Mouse (Mus musculus): ENCODE measurements around the gene Padi6.

DNA sequence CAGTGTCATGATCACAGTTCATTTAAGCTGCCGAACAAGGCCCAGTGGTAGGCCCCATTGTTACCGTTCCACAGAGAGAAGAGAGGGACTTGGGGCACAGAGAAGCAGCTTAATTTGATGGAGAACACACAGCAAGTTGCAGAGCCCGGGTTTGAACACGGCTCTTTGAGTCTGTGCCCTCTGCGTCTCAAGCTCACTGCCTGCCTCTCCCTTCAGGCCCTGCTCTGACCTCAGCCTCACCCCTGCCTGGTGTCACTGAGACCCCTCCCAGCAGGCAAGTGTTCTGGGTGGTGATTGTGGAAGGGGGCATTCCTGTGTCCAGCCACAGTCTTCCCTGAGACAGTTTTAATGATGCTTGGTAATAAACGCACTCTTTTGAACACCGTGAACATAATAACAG, 47.3 kb downstream of the Padi6 start:
- TF ChIP-seq POLR2A (IDR thresholded peaks at IDR 0.05; ENCODE audit: extremely low read depth, insufficient read depth, low read length) (no peak), CTCF (IDR thresholded peaks at IDR 0.05; ENCODE audit: extremely low read depth, insufficient read depth, low read length) (no peak)
